Mouse (Mus musculus): ENCODE data around the gene Opcml. TPM values are rescaled to one million over a fixed set of nuclear protein-coding genes. Genes with fewer than 3 reads are reported as not detected.

The Opcml gene
- total RNA-seq, 2 experiments from 2014 or later, result 1.0 to 2.3 TPM

Small RNA genes within 50 kb of the gene (microRNA-seq; reads per million reads assigned to microRNA genes)
- gene Gm44316 (ENCODE audit: borderline replicate concordance in 2 of 2), result 0 reads per million in 2 experiments

Measured in gastrocnemius, postnatal 25 days (tissue).